Comparison of ENCODE assay signal across 16 mouse cellular contexts in genomic region chr3:98246985-98247751, GRCm38 (mm10). TPM values are rescaled to one million over a fixed set of nuclear protein-coding genes. Genes with fewer than 3 reads are reported as not detected.
A peak's percentile ranks its signal among the peaks of the same experiment; 100 is the strongest.
DNase-seq lines count a peak whose midpoint lies in the region; ATAC-seq and TF ChIP-seq lines count a peak whose summit lies in the region.
"Had no signal": no experiment of that assay in that cellular context is flagged by ENCODE, and none has a peak within 500 bp of the region (broad histone marks: within the 10 kb centered on the region; RNA-seq: fewer than 3 reads in every experiment).

No protein-coding gene starts in this region.

- H3K4me1 ChIP-seq in hindbrain, embryonic 13.5 days (replicated peaks), result 0 out of 2 replicates have a peak, but pooled peaks cover 3% of the 10 kb centered on the region
- 0 out of 2 replicates have a peak, but pooled peaks cover 7% of the 10 kb centered on the region for H3K4me1 ChIP-seq in hindbrain, embryonic 14.5 days (replicated peaks; ENCODE audit: control insufficient read depth, insufficient read depth, low read length)
- peaks cover 19% of the 10 kb centered on the region for H3K4me1 ChIP-seq in limb, embryonic 10.5 days

- no peaks in the 10 kb centered on the region for H3K9me3 ChIP-seq in hindbrain, embryonic 13.5 days
- H3K9me3 ChIP-seq in hindbrain, embryonic 14.5 days (ENCODE audit: control insufficient read depth, low read length), result no peaks in the 10 kb centered on the region
- no peaks in the 10 kb centered on the region for H3K9me3 ChIP-seq in limb, embryonic 10.5 days (replicated peaks)
- H3K9me3 ChIP-seq: limb, embryonic 12.5 days had no signal

- H3K27me3 ChIP-seq in hindbrain, embryonic 13.5 days, result no peaks in the 10 kb centered on the region
- no peaks in the 10 kb centered on the region for H3K27me3 ChIP-seq in hindbrain, embryonic 14.5 days (ENCODE audit: control insufficient read depth, insufficient read depth, low read length)
- H3K27me3 ChIP-seq in Patski, result no peaks in the 10 kb centered on the region
- H3K27me3 ChIP-seq in limb, embryonic 10.5 days (ENCODE audit: low read depth, poor library complexity, severe bottlenecking), result no peaks in the 10 kb centered on the region
- H3K27me3 ChIP-seq: limb, embryonic 12.5 days had no signal

- no peak overlapping the region for H3K4me3 ChIP-seq in hindbrain, embryonic 13.5 days
- no peak overlapping the region for H3K4me3 ChIP-seq in hindbrain, embryonic 14.5 days (replicated peaks; ENCODE audit: low read length)
- no peak overlapping the region for H3K4me3 ChIP-seq in limb, embryonic 10.5 days
- H3K4me3 ChIP-seq in gastrocnemius, adult 2 months, result no peak overlapping the region
- H3K4me3 ChIP-seq: limb, embryonic 12.5 days had no signal

- H3K9ac ChIP-seq in hindbrain, embryonic 13.5 days, result no peak overlapping the region
- H3K9ac ChIP-seq in hindbrain, embryonic 14.5 days, result no peak overlapping the region
- H3K9ac ChIP-seq: limb, embryonic 12.5 days had no signal

- TF ChIP-seq CTCF in Patski (IDR thresholded peaks at IDR 0.05), result no peak
- TF ChIP-seq CTCF in gastrocnemius, adult 2 months (IDR thresholded peaks at IDR 0.05), result no peak

- no peak for ATAC-seq in hindbrain, embryonic 13.5 days (ENCODE audit: low FRiP score)
- no peak for ATAC-seq in hindbrain, embryonic 14.5 days (ENCODE audit: low FRiP score)
- ATAC-seq in Patski, result peak; percentile 44

- 32% methylated on average over 7 of the region's 7 CpGs for WGBS in hindbrain, embryonic 13.5 days
- WGBS in hindbrain, embryonic 14.5 days, result 36% methylated on average over 7 of the region's 7 CpGs
- WGBS in limb, embryonic 10.5 days, result 66% methylated on average over 7 of the region's 7 CpGs

- intact Hi-C loops in gastrocnemius, adult 2 months (cut with DNase I), result no loop called here

- DNase-seq in hindbrain, embryonic 14.5 days (ENCODE audit: low spot score), result no peak
- DNase-seq in Patski (ENCODE audit: low read depth, low spot score), result no peak
- no peak for DNase-seq in limb, embryonic 10.5 days (ENCODE audit: low spot score)
- peak; percentile 39 for DNase-seq in mesoderm, embryonic 11.5 days (ENCODE audit: low read depth, low spot score)
- DNase-seq in retina, embryonic 14.5 days (ENCODE audit: low spot score), result no peak
- DNase-seq in heart, adult 9 months (ENCODE audit: low spot score in 2 of 2), result no peak
- no peak for DNase-seq in gastrocnemius, adult 2 months
- DNase-seq: cerebellum, adult 9-10 months; heart, adult 18-20 months; kidney, adult 9 months; layer of hippocampus, adult 9-11 months had no signal

- no peak overlapping the region for H3K4me2 ChIP-seq in hindbrain, embryonic 13.5 days
- H3K4me2 ChIP-seq in hindbrain, embryonic 14.5 days (replicated peaks), result no peak overlapping the region
- H3K4me2 ChIP-seq: limb, embryonic 12.5 days had no signal

- in situ Hi-C loops in Patski (cut with MboI; ENCODE audit: low pct_unique_long_range_greater_than_20kb), result no loop called here

- H3K36me3 ChIP-seq in hindbrain, embryonic 13.5 days, result no peaks in the 10 kb centered on the region
- no peaks in the 10 kb centered on the region for H3K36me3 ChIP-seq in hindbrain, embryonic 14.5 days (replicated peaks; ENCODE audit: control insufficient read depth, insufficient read depth)
- no peaks in the 10 kb centered on the region for H3K36me3 ChIP-seq in limb, embryonic 10.5 days
- H3K36me3 ChIP-seq: G1E; limb, embryonic 12.5 days had no signal

- H3K27ac ChIP-seq in hindbrain, embryonic 13.5 days, result peak overlapping the region; percentile 46; the same call in 1 of the 2 replicates
- no peak overlapping the region for H3K27ac ChIP-seq in hindbrain, embryonic 14.5 days
- H3K27ac ChIP-seq in limb, embryonic 10.5 days, result peak overlapping the region; percentile 61; the same call in 1 of the 2 replicates
- no peak overlapping the region for H3K27ac ChIP-seq in gastrocnemius, adult 2 months
- H3K27ac ChIP-seq: limb, embryonic 12.5 days had no signal

- CTCF ChIA-PET in Patski (lab: Charles Lee), result interaction anchor here (1.1 to 3.1 kb wide), 3 partner anchors 9 to 20 kb away, joined by 4 to 12 read pairs (median 5); no protein-coding TSS in a partner anchor

- POLR2A ChIA-PET in Patski (lab: Charles Lee), result interaction anchor here (0.7 kb wide), 2 partner anchors 23 to 47 kb away, joined by 3 to 4 read pairs; no protein-coding TSS in a partner anchor

RNA-seq across cellular contexts. Expression of gene Reg4, which starts 25.2 kb away (rescaled TPM):
- polyA plus RNA-seq in hindbrain, embryonic 13.5 days (2015; fragmentation: Nextera tagmentation; extraction: Ambion mirVana), result not detected in 2 replicates
- not detected in 2 replicates for polyA plus RNA-seq in hindbrain, embryonic 14.5 days (2014; fragmentation: Nextera tagmentation; extraction: Ambion mirVana)
- polyA plus RNA-seq in Patski (2021), result not detected
- polyA plus RNA-seq in limb, embryonic 10.5 days (2016; fragmentation: Nextera tagmentation; extraction: Ambion mirVana), result not detected in 2 replicates
- not detected for total RNA-seq in gastrocnemius, adult 2 months (2021)
- total RNA-seq: G1E; heart, adult 18-20 months; hematopoietic stem cell, adult 5-6 weeks; neutrophil, adult 5-6 weeks had no signal
- polyA plus RNA-seq: G1E; limb, embryonic 12.5 days had no signal

RNA-seq across cellular contexts. Expression of gene Hmgcs2, which starts 33.1 kb away (rescaled TPM):
- polyA plus RNA-seq in hindbrain, embryonic 13.5 days (2015; fragmentation: Nextera tagmentation; extraction: Ambion mirVana), result 15.6 and 16.6 TPM in 2 replicates
- polyA plus RNA-seq in hindbrain, embryonic 14.5 days (2014; fragmentation: Nextera tagmentation; extraction: Ambion mirVana), result 24.6 and 26.8 TPM in 2 replicates
- 0.01 TPM for polyA plus RNA-seq in Patski (2021)
- 0.28 and 0.35 TPM in 2 replicates for polyA plus RNA-seq in limb, embryonic 10.5 days (2016; fragmentation: Nextera tagmentation; extraction: Ambion mirVana)
- total RNA-seq in gastrocnemius, adult 2 months (2021), result under 1 TPM; 0.56 to 0.71 TPM
- total RNA-seq: G1E; neutrophil, adult 5-6 weeks had no signal
- polyA plus RNA-seq: G1E had no signal

Comparison
In these comparisons a context has a peak if more than half of its experiments do, and no peak if none do; other contexts are left out.
1. H3K27ac ChIP-seq: peak in hindbrain, embryonic 13.5 days (single experiment) and limb, embryonic 10.5 days (single experiment); none in hindbrain, embryonic 14.5 days (single experiment) and gastrocnemius, adult 2 months (single experiment).
2. RNA of gene Hmgcs2, which starts 33.1 kb away (polyA plus RNA-seq): 24.6 to 26.8 TPM in hindbrain, embryonic 14.5 days and 15.6 to 16.6 TPM in hindbrain, embryonic 13.5 days; 0.28 to 0.35 TPM in limb, embryonic 10.5 days and 0.01 TPM in Patski (single experiment); every median in the first group is over 10 times any median in the second.